Mouse (Mus musculus) thymus, postnatal 0 days (tissue): ENCODE results near the gene Robo1. TPM values are rescaled to one million over a fixed set of nuclear protein-coding genes. Genes with fewer than 3 reads are reported as not detected.
A peak's percentile ranks its signal among the peaks of the same experiment; 100 is the strongest.

Experiments used
- DNase-seq: peaks from one replicate; pipeline ENCODE4 v3.0.0-alpha.2; 2015; ENCODE audit warnings: low spot score
- polyA plus RNA-seq: library from polyadenylated mRNA; unstranded; fragments of >200 nt; fragmentation: Nextera tagmentation; extraction: Ambion mirVana; gene quantifications from 2 replicates; pipeline ENCODE4 v1.2.1, GENCODE M21; 2015

Gene Robo1
- polyA plus RNA-seq, 1 experiment from 2014 or later = 4.2 TPM

- no peak for DNase-seq
These were observed 295.5 kb downstream of the Robo1 start for GRCm38 (mm10) chr16:72603487-72604206.

- peak; percentile 54 for DNase-seq
These were observed 297.0 kb downstream of the Robo1 start for GRCm38 (mm10) chr16:72605066-72605465.

GRCm38 (mm10) chr16:72610661-72611112 lies 302.6 kb downstream of the Robo1 start:
- no peak for DNase-seq

GRCm38 (mm10) chr16:72614898-72615297 lies 306.8 kb downstream of the Robo1 start:
- no peak for DNase-seq

- DNase-seq = no peak
These were observed 307.3 kb downstream of the Robo1 start for GRCm38 (mm10) chr16:72615360-72615759.

- no peak for DNase-seq
These were observed 314.3 kb downstream of the Robo1 start for GRCm38 (mm10) chr16:72622371-72622770.

- no peak for DNase-seq
These were observed 314.8 kb downstream of the Robo1 start for GRCm38 (mm10) chr16:72622868-72623267.

- DNase-seq = no peak
These were observed 325.7 kb downstream of the Robo1 start for GRCm38 (mm10) chr16:72633846-72634245.

- no peak for DNase-seq
These were observed 331.3 kb downstream of the Robo1 start for GRCm38 (mm10) chr16:72639332-72639940.

GRCm38 (mm10) chr16:72640932-72641811 lies 333.1 kb downstream of the Robo1 start:
- no peak for DNase-seq

GRCm38 (mm10) chr16:72645890-72646289 lies 337.8 kb downstream of the Robo1 start:
- no peak for DNase-seq

GRCm38 (mm10) chr16:72649314-72649713 lies 341.2 kb downstream of the Robo1 start:
- DNase-seq = peak; percentile 15

GRCm38 (mm10) chr16:72655411-72655810 lies 347.3 kb downstream of the Robo1 start:
- DNase-seq = no peak

- DNase-seq = peak; percentile 15
These were observed 354.8 kb downstream of the Robo1 start for GRCm38 (mm10) chr16:72662837-72663350.

- peak; percentile 68 for DNase-seq
These were observed 355.5 kb downstream of the Robo1 start for GRCm38 (mm10) chr16:72663351-72664232.

GRCm38 (mm10) chr16:72664233-72664613 lies 356.1 kb downstream of the Robo1 start:
- DNase-seq = no peak

- DNase-seq = no peak
These were observed 356.7 kb downstream of the Robo1 start for GRCm38 (mm10) chr16:72664806-72665205.

GRCm38 (mm10) chr16:72665454-72665853 lies 357.3 kb downstream of the Robo1 start:
- peak; percentile 9 for DNase-seq

GRCm38 (mm10) chr16:72670240-72671038 lies 362.3 kb downstream of the Robo1 start:
- no peak for DNase-seq

GRCm38 (mm10) chr16:72677234-72677633 lies 369.1 kb downstream of the Robo1 start:
- no peak for DNase-seq
